Mouse (Mus musculus): ENCODE results near the gene Fbxo47. TPM values are rescaled to one million over a fixed set of nuclear protein-coding genes. Genes with fewer than 3 reads are reported as not detected.

Fbxo47 gene
- polyA plus RNA-seq, 1 experiment from 2014 or later: 0.50 TPM

GRCm38 (mm10) chr11:97813746-97814515 lies 70.0 kb downstream of the Fbxo47 start:
- 90% methylated on average over 17 of the region's 17 CpGs for WGBS
- Histone ChIP-seq H3K9me3 (replicated peaks) (no peaks in the 10 kb centered on the region), H3K36me3 (peaks cover 85% of the 10 kb centered on the region), H3K4me3 (no peak overlapping the region), H3K4me1 (peaks cover 98% of the 10 kb centered on the region), H3K27ac (no peak overlapping the region), H3K27me3 (ENCODE audit: low read depth, poor library complexity, severe bottlenecking) (no peaks in the 10 kb centered on the region)
- no peak for DNase-seq (ENCODE audit: low spot score)

DNA sequence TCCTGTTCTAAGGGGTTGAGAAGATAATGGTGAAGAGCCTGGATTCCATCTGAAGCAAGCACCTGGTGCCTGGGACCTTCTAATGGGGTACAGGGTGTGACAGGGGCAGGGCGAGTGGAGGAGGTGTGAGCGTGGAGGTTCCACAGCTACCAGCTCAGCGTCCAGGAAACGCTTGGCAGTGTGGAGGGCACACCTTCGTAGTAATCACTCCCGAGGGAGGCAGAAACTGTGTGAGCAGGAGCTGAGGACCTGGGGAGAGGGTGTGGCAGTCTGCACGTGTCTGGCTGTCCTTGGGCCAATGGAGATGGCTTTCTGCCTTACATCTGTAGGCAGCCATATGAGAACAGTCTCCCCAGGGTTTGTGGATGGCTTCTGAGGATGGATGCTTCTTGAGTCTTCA lies 70.9 kb downstream of the Fbxo47 start:
- Histone ChIP-seq H3K27ac (peak overlapping the region; percentile 78), H3K4me3 (peak overlapping the region; percentile 13; the same call in 1 of the 2 replicates), H3K36me3 (peaks cover 88% of the 10 kb centered on the region)

GRCm38 (mm10) chr11:97812491-97812921 lies 71.4 kb downstream of the Fbxo47 start:
- 32% methylated on average over 3 of the region's 3 CpGs for WGBS
- peak overlapping the region; percentile 13 for H3K4me3 ChIP-seq
- no peaks in the 10 kb centered on the region for H3K27me3 ChIP-seq (ENCODE audit: low read depth, poor library complexity, severe bottlenecking)
- no peaks in the 10 kb centered on the region for H3K9me3 ChIP-seq (replicated peaks)
- H3K4me1 ChIP-seq: peaks cover 98% of the 10 kb centered on the region
- peaks cover 88% of the 10 kb centered on the region for H3K36me3 ChIP-seq
- peak overlapping the region; percentile 78 for H3K27ac ChIP-seq
- DNase-seq (ENCODE audit: low spot score): no peak

More for the DNA sequence above, 70.9 kb downstream of the Fbxo47 start:
- 63% methylated on average over 7 of the region's 7 CpGs for WGBS
- no peak for DNase-seq (ENCODE audit: low spot score)
- Histone ChIP-seq H3K27me3 (ENCODE audit: low read depth, poor library complexity, severe bottlenecking) (no peaks in the 10 kb centered on the region), H3K9me3 (replicated peaks) (no peaks in the 10 kb centered on the region), H3K4me1 (peaks cover 98% of the 10 kb centered on the region)

DNA sequence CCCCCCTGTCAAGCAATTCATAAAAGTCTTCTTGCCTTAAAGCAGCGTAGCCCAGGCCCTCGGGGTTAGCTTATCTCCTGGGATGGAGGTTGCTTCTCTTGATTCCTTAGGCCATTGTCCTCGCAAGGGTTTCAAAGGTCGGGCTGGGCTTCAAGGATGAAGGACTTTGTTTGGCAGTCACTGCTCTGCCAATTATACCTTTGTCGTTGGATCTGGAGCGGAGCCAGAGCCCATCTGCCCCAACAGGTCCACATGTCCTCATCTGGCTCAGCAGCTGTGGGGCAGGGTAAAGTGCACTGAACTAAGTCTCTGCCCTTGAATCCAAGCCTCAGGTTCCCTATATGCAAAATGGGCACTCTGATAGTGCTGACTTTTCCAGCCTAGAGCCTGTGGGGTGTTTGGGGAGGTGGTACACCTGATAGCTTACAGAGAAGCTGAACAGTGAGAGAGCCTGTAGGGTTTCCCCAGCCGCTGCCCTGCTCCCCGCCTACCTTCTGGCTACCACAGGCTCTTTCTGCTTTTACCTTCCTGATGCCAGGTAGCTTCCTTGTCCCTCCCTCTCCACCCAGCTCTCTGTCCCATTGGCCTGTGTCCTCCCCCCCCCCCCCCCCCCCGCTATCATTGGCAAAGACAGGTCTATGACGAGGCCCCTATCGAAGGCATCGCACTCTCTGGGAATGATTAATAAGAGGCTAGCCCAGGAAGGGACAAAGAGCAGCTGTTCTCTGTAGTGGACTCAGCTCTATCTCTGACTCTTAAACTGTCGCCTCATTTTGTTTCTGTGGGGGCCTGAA lies 72.2 kb downstream of the Fbxo47 start:
- Histone ChIP-seq H3K36me3 (peaks cover 90% of the 10 kb centered on the region), H3K4me3 (peak overlapping the region; percentile 19), H3K9me3 (replicated peaks) (no peaks in the 10 kb centered on the region), H3K27ac (peak overlapping the region; percentile 78), H3K4me1 (peaks cover 96% of the 10 kb centered on the region), H3K27me3 (ENCODE audit: low read depth, poor library complexity, severe bottlenecking) (no peaks in the 10 kb centered on the region)
- 48% methylated on average over 12 of the region's 13 CpGs for WGBS
- DNase-seq (ENCODE audit: low spot score): no peak

GRCm38 (mm10) chr11:97810970-97811369 lies 73.0 kb downstream of the Fbxo47 start:
- Histone ChIP-seq H3K9me3 (replicated peaks) (no peaks in the 10 kb centered on the region), H3K36me3 (peaks cover 88% of the 10 kb centered on the region)

DNA sequence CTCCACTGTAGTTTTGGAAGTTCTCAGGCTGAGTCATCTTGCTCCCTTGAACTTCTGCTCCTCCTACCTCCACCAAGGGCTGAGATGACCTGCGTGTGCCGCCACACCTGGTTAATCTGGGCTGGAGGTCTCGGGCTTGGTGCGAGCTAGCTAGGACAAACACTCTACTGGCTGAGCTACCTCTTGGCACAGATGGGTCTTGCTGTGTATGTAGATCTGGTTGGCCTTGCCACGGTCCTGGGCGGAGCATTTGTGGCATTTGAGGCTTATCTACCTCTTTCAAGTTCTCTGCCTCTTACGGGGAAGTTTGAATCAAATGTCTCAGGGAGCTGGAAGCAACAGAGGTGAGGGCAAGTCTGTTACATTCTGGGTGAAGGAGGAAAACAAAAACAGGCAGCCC lies 73.6 kb downstream of the Fbxo47 start:
- 78% methylated on average over 7 of the region's 7 CpGs for WGBS
- H3K9me3 ChIP-seq (replicated peaks): no peaks in the 10 kb centered on the region
- no peak for DNase-seq (ENCODE audit: low spot score)
- H3K27me3 ChIP-seq (ENCODE audit: low read depth, poor library complexity, severe bottlenecking): no peaks in the 10 kb centered on the region
- no peak overlapping the region for H3K27ac ChIP-seq
- H3K36me3 ChIP-seq: peaks cover 82% of the 10 kb centered on the region
- H3K4me3 ChIP-seq: no peak overlapping the region
- H3K4me1 ChIP-seq: peaks cover 96% of the 10 kb centered on the region

More at GRCm38 (mm10) chr11:97810970-97811369, 73.0 kb downstream of the Fbxo47 start:
- no peak overlapping the region for H3K27ac ChIP-seq
- WGBS: 52% methylated on average over 3 of the region's 3 CpGs
- no peak overlapping the region for H3K4me3 ChIP-seq
- peaks cover 96% of the 10 kb centered on the region for H3K4me1 ChIP-seq
- no peaks in the 10 kb centered on the region for H3K27me3 ChIP-seq (ENCODE audit: low read depth, poor library complexity, severe bottlenecking)
- DNase-seq (ENCODE audit: low spot score): no peak

GRCm38 (mm10) chr11:97809235-97810121 lies 74.5 kb downstream of the Fbxo47 start:
- Histone ChIP-seq H3K36me3 (peaks cover 73% of the 10 kb centered on the region), H3K27me3 (ENCODE audit: low read depth, poor library complexity, severe bottlenecking) (no peaks in the 10 kb centered on the region), H3K4me3 (no peak overlapping the region), H3K27ac (peak overlapping the region; percentile 59; the same call in 1 of the 2 replicates), H3K4me1 (peaks cover 96% of the 10 kb centered on the region), H3K9me3 (replicated peaks) (no peaks in the 10 kb centered on the region)
- DNase-seq (ENCODE audit: low spot score): no peak
- WGBS: 78% methylated on average over 7 of the region's 7 CpGs

GRCm38 (mm10) chr11:97808621-97809234 lies 75.2 kb downstream of the Fbxo47 start:
- peak overlapping the region; percentile 59 for H3K27ac ChIP-seq
- H3K9me3 ChIP-seq (replicated peaks): no peaks in the 10 kb centered on the region
- H3K36me3 ChIP-seq: peaks cover 66% of the 10 kb centered on the region

GRCm38 (mm10) chr11:97808093-97808492 lies 75.9 kb downstream of the Fbxo47 start:
- no peaks in the 10 kb centered on the region for H3K9me3 ChIP-seq (replicated peaks)
- no peak for DNase-seq (ENCODE audit: low spot score)
- no peaks in the 10 kb centered on the region for H3K27me3 ChIP-seq (ENCODE audit: low read depth, poor library complexity, severe bottlenecking)
- peaks cover 92% of the 10 kb centered on the region for H3K4me1 ChIP-seq
- peak overlapping the region; percentile 59 for H3K27ac ChIP-seq
- 0 out of 2 replicates have a peak overlapping the region, but pooled peaks have one; percentile 7 for H3K4me3 ChIP-seq
- peaks cover 62% of the 10 kb centered on the region for H3K36me3 ChIP-seq
- WGBS: 67% methylated on average over 2 of the region's 2 CpGs

More at GRCm38 (mm10) chr11:97808621-97809234, 75.2 kb downstream of the Fbxo47 start:
- H3K27me3 ChIP-seq (ENCODE audit: low read depth, poor library complexity, severe bottlenecking): no peaks in the 10 kb centered on the region
- H3K4me3 ChIP-seq: 0 out of 2 replicates have a peak overlapping the region, but pooled peaks have one; percentile 7
- H3K4me1 ChIP-seq: peaks cover 96% of the 10 kb centered on the region
- no peak for DNase-seq (ENCODE audit: low spot score)
- WGBS: 52% methylated on average over 5 of the region's 5 CpGs

GRCm38 (mm10) chr11:97807626-97808025 lies 76.3 kb downstream of the Fbxo47 start:
- Histone ChIP-seq H3K36me3 (peaks cover 60% of the 10 kb centered on the region), H3K27me3 (ENCODE audit: low read depth, poor library complexity, severe bottlenecking) (no peaks in the 10 kb centered on the region), H3K4me1 (peaks cover 89% of the 10 kb centered on the region), H3K27ac (peak overlapping the region; percentile 59), H3K4me3 (0 out of 2 replicates have a peak overlapping the region, but pooled peaks have one; percentile 7), H3K9me3 (replicated peaks) (no peaks in the 10 kb centered on the region)
- 45% methylated on average over 6 of the region's 6 CpGs for WGBS
- no peak for DNase-seq (ENCODE audit: low spot score)

DNA sequence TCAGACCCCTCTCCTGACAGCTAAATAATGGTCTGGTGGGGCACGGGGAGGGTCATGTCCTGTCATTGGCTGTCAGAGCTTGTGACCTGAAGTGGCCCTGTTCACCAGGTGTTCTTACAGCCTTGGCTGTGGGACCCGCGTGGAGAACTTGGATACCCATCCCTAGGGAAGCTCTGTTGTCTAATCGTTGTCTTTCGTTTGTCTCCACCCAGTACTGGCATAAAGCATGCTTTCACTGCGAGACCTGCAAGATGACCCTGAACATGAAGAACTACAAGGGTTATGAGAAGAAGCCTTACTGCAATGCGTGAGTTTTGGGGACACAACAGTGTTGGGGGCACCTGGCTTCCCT lies 77.4 kb downstream of the Fbxo47 start:
- H3K9me3 ChIP-seq (replicated peaks): no peaks in the 10 kb centered on the region
- H3K36me3 ChIP-seq: peaks cover 54% of the 10 kb centered on the region
- H3K27me3 ChIP-seq (ENCODE audit: low read depth, poor library complexity, severe bottlenecking): no peaks in the 10 kb centered on the region
- DNase-seq (ENCODE audit: low spot score): no peak
- H3K27ac ChIP-seq: 0 out of 2 replicates have a peak overlapping the region, but pooled peaks have one; percentile 47
- no peak overlapping the region for H3K4me3 ChIP-seq
- H3K4me1 ChIP-seq: peaks cover 89% of the 10 kb centered on the region
- 75% methylated on average over 7 of the region's 7 CpGs for WGBS
